Mouse (Mus musculus) layer of hippocampus, adult 9-10 months (tissue): Measurements from ENCODE around the gene Tdrd3.

Experiments
- DNase-seq: peaks from one replicate; pipeline ENCODE4 v3.0.0; 2022; ENCODE audit warnings: low spot score

Tdrd3 gene

GRCm38 (mm10) chr14:87415808-87416721, at the start of gene Tdrd3:
Gene Tdrd3 (plus strand): TSS chr14:87416639.
- DNase-seq = peak; percentile 78

- no peak for DNase-seq
Measured at GRCm38 (mm10) chr14:87367169-87367568, 49.3 kb upstream of the Tdrd3 start.

GRCm38 (mm10) chr14:87383041-87383440, 33.4 kb upstream of the Tdrd3 start:
- no peak for DNase-seq

- no peak for DNase-seq
Measured at GRCm38 (mm10) chr14:87384288-87385268, 31.9 kb upstream of the Tdrd3 start.

GRCm38 (mm10) chr14:87393096-87393495, 23.3 kb upstream of the Tdrd3 start:
- DNase-seq = no peak

- DNase-seq = no peak
Measured at GRCm38 (mm10) chr14:87396643-87397042, 19.8 kb upstream of the Tdrd3 start.

- no peak for DNase-seq
Measured at GRCm38 (mm10) chr14:87415486-87415807, 992 bp upstream of the Tdrd3 start.

- no peak for DNase-seq
Measured at GRCm38 (mm10) chr14:87416755-87417690, 584 bp downstream of the Tdrd3 start.

GRCm38 (mm10) chr14:87417691-87418070, 1.2 kb downstream of the Tdrd3 start:
- DNase-seq = no peak

GRCm38 (mm10) chr14:87419740-87420139, 3.3 kb downstream of the Tdrd3 start:
- DNase-seq = no peak

- no peak for DNase-seq
Measured at GRCm38 (mm10) chr14:87420576-87420975, 4.1 kb downstream of the Tdrd3 start.

GRCm38 (mm10) chr14:87422432-87422831, 6.0 kb downstream of the Tdrd3 start:
- no peak for DNase-seq

- DNase-seq = no peak
Measured at GRCm38 (mm10) chr14:87426297-87426922, 10.0 kb downstream of the Tdrd3 start.

GRCm38 (mm10) chr14:87427032-87427431, 10.6 kb downstream of the Tdrd3 start:
- no peak for DNase-seq

- no peak for DNase-seq
Measured at GRCm38 (mm10) chr14:87427659-87428289, 11.3 kb downstream of the Tdrd3 start.

GRCm38 (mm10) chr14:87433390-87433915, 17.0 kb downstream of the Tdrd3 start:
- no peak for DNase-seq

GRCm38 (mm10) chr14:87435382-87435781, 18.9 kb downstream of the Tdrd3 start:
- no peak for DNase-seq

- DNase-seq = no peak
Measured at GRCm38 (mm10) chr14:87439721-87440120, 23.3 kb downstream of the Tdrd3 start.

- no peak for DNase-seq
Measured at GRCm38 (mm10) chr14:87446331-87446913, 30.0 kb downstream of the Tdrd3 start.
